Mouse (Mus musculus): ENCODE results near the gene Pcgf1. TPM values are rescaled to one million over a fixed set of nuclear protein-coding genes. Genes with fewer than 3 reads are reported as not detected.

Gene Pcgf1
- 18.8 and 20.7 TPM in 2 replicates for polyA plus RNA-seq (2012; rRNA removed)

DNA sequence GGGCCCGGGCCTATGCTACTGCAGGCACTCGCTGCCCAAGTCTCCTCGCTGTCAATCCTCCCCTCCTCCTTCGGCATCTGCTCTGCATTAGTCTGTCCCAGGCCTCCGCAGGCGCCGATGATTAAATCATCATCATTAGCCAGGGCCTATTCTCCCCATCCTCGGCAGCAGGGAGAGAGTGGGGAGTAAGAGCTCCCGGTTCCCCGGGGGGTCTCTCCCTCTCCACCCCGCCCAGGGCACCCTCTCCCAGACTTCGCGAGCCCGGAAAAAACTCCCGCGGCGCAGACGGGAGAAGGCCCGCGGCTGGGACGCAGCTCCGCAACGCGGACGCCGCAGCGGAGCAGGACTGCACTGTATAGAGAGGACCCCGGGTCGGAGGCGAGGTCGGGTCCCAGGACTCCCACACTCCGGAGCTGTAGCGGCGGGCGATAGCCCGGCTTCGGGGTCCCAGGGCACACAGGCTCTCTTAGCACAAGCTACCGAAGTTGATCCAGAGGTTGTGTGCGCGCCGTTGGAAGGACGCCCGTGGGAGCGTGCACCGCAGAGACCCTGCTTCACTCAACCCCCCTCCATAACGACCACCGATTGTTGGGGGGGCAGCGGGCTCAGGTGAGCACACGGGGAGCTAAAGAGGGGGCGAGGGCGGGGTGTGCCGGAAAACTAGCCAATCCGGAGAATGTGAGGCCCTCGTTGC is at the start of gene Pcgf1:
Gene Pcgf1, plus strand, starts transcription at position 240 of the 694 bp plus-strand sequence.

DNA sequence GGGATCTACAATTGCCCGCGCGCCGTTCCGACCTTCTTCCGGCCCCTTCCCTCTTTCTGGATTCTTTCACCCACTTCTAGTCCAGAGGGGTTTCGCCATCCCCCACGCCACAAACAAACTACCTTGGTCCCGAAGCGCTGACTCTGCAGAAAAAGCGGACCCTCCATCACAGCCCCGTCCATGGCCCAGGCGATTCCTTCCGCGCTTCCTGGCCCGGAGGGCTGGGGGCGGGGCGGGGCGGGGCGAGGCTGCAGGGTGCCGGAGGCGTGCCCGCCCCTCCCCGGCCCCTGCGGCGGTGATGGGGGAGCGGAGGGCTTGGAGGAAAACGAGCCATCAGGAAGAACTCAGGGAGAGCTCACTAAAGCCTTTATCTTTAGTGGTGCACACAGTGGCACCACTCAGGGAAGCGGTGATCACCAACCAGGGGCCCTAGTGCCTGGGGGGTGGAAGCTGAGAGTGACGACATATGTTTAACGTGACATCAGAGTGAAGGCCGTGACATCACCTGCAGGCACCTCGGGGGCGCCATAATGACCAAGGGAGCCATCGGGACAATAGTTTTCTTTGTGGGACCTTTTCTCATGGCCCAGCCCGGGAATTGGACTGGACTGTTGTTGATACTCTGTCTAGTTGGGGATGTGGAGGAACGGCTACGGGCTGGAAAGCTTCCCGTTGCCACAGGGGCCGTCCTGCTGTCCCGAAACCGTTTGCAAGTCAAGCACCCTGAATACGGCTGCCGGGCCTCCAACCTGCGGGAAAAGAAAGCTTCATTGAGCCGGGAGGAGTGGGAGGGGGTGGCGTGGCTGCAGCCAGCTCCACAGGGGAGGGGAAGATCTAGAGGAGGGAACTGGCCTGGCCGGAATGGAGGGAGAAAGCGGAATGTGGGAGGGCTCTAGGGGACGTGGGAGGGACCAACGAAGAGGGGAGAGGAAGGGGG is 44.2 kb upstream of the Pcgf1 start, which contains the start of the genes Dok1 and Loxl3:
Gene Dok1, minus strand, starts transcription at position 223 of the 937 bp plus-strand sequence.
Gene Loxl3, plus strand, starts transcription at position 925 of the 937 bp plus-strand sequence.

GRCm38 (mm10) chr6:83054074-83054851 is 23.4 kb upstream of the Pcgf1 start, which contains the start of gene Aup1:
Gene Aup1, plus strand, starts transcription at chr6:83054521.

GRCm38 (mm10) chr6:83054871-83055431 is 22.7 kb upstream of the Pcgf1 start, which contains the start of gene Htra2:
Gene Htra2, minus strand, starts transcription at chr6:83055273.

DNA sequence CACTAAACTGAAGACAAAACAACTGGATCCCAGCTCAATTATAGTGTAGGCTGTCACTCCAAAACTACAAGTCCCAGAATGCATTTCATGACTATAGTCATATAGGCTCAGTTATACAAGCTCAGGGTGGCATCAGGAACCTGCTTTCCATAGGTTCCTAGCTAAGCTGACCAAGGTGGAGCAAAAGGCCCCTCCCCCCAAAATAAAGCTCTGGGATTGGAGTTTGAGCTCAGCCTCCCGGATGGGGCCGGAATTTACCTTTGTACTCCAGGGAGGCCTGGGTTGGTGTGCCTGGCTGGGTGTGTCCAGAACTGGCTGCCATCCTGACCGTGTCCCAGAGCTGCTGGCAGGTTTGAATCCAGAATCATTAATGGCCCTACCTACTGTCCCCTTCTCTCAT is 19.9 kb upstream of the Pcgf1 start, which contains the start of gene Dqx1:
Gene Dqx1, plus strand, starts transcription at position 55 of the 400 bp plus-strand sequence.

DNA sequence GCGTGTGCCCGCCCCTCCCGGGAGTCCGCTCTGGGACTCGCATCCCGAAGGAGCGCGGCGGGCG is 7.6 kb upstream of the Pcgf1 start, which contains the start of gene Tlx2:
Gene Tlx2, minus strand, starts transcription at position 47 of the 64 bp plus-strand sequence.

GRCm38 (mm10) chr6:83086121-83087035 is 8.7 kb downstream of the Pcgf1 start, which contains the start of gene Lbx2:
Gene Lbx2, plus strand, starts transcription at chr6:83086367.

GRCm38 (mm10) chr6:83101316-83101687 is 23.6 kb downstream of the Pcgf1 start, which contains the start of the genes Ccdc142 and Gm42688:
Gene Ccdc142, plus strand, starts transcription at chr6:83101601.
Gene Gm42688, plus strand, starts transcription at chr6:83101617.

DNA sequence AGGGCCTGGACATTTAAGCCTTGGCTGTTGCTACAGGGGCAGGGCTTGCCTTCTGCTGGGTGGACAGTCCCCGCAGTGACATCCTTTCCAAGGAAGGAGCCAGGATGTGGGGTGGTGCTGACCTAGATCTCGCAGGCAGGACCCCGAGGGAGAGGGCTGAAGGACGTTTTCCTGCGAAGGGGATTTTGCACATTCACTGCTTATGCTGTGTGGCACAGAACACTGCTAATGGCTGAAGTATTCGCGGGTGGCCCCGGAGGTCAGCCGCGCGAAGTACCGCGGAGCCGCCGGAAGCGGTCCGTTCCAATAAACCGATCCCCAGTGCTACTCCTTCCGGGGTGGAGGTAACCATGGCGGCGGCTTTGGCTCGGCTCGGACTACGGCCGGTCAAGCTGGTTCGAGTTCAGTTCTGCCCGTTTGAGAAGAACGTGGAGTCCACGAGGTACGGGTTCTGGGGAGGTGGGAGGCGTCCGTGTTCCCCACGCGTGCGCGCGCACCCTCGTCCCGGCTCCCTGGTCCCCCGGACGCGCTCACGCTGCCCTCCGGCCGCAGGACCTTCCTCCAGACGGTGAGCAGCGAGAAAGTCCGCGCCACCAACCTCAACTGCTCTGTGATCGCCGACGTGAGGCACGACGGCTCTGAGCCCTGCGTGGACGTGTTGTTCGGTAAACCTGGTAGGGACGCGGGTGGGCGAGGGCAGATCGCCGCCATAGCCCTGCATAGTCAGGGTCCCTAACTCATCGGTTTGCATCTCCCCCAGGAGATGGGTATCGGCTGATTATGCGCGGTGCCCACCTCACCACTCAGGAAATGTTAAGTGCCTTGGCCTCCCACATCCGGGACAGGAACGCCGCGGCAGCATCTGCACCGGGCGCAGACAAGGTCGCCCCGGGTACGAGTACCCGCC is 31.3 kb downstream of the Pcgf1 start, which contains the start of gene Mrpl53:
Gene Mrpl53, plus strand, starts transcription at position 279 of the 907 bp plus-strand sequence.

DNA sequence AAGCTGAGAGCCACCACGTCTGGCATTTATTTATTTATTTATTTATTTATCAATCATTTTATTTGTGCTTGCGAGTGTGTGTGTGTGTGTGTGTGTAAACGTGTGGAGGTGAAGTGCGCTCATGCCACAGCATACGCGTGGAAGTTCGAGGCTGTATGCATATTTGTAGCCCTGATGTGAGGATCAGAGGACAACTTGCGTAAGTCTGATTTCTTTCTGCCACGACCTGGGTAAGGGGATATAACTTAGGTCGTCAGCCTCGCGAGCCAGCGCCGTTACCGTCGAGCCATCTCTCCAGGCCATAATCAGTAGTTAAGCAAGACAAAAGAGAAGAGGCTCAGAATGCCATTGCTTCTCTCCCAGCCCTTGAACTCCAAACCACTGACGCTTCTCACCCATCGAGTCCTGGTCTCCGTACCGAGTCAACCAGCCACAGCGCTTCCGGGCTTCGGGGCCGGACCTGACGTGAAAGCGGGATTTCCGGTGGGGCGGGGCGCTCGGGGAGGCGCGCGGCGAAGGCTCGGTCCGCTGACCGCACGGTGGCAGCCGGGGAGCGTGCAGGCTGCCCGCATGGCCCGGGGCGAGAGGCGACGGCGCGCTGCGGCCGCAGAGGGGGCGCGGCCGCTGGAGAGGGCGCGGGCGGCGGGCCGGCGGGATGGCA is 37.5 kb downstream of the Pcgf1 start, which contains the start of gene Mogs:
Gene Mogs, plus strand, starts transcription at position 486 of the 661 bp plus-strand sequence.

GRCm38 (mm10) chr6:83120930-83121862 is 43.5 kb downstream of the Pcgf1 start, which contains the start of gene Wbp1:
Gene Wbp1, minus strand, starts transcription at chr6:83121559.

GRCm38 (mm10) chr6:83125331-83125730 is 47.7 kb downstream of the Pcgf1 start, which contains the start of gene Ino80b:
Gene Ino80b, minus strand, starts transcription at chr6:83125431.

Other genes with a start within 250 kb of the Pcgf1 start
- 0.02 and 0.05 TPM in 2 replicates for gene Sema4f, start 138.1 kb upstream of the Pcgf1 start, polyA plus RNA-seq (2012; rRNA removed)
- gene M1ap, start 131.0 kb upstream of the Pcgf1 start, polyA plus RNA-seq (2012; rRNA removed): 7.5 and 8.6 TPM in 2 replicates
- 13.6 and 15.5 TPM in 2 replicates for gene Dok1, start 44.4 kb upstream of the Pcgf1 start, polyA plus RNA-seq (2012; rRNA removed)
- gene Loxl3, start 43.7 kb upstream of the Pcgf1 start, polyA plus RNA-seq (2012; rRNA removed): 1.2 and 1.5 TPM in 2 replicates
- 147 and 167 TPM in 2 replicates for gene Aup1, start 23.3 kb upstream of the Pcgf1 start, polyA plus RNA-seq (2012; rRNA removed)
- 71.6 and 81.9 TPM in 2 replicates for gene Htra2, start 22.6 kb upstream of the Pcgf1 start, polyA plus RNA-seq (2012; rRNA removed)
- 6.2 and 8.0 TPM in 2 replicates for gene Dqx1, start 20.0 kb upstream of the Pcgf1 start, polyA plus RNA-seq (2012; rRNA removed)
- not detected in 2 replicates for gene Tlx2, start 7.6 kb upstream of the Pcgf1 start, polyA plus RNA-seq (2012; rRNA removed)
- gene Lbx2, start 8.5 kb downstream of the Pcgf1 start, polyA plus RNA-seq (2012; rRNA removed): 0.18 and 0.19 TPM in 2 replicates
- 1.0 and 1.1 TPM in 2 replicates for gene Ccdc142, start 23.7 kb downstream of the Pcgf1 start, polyA plus RNA-seq (2012; rRNA removed)
- 2.1 TPM in 2 replicates for gene Gm42688, start 23.7 kb downstream of the Pcgf1 start, polyA plus RNA-seq (2012; rRNA removed)
- gene Mrpl53, start 31.2 kb downstream of the Pcgf1 start, polyA plus RNA-seq (2012; rRNA removed): 55.1 and 55.3 TPM in 2 replicates
- gene Mogs, start 37.6 kb downstream of the Pcgf1 start, polyA plus RNA-seq (2012; rRNA removed): 32.2 and 34.8 TPM in 2 replicates
- 23.2 and 27.5 TPM in 2 replicates for gene Wbp1, start 43.7 kb downstream of the Pcgf1 start, polyA plus RNA-seq (2012; rRNA removed)
- gene Ino80b, start 47.6 kb downstream of the Pcgf1 start, polyA plus RNA-seq (2012; rRNA removed): 11.3 and 11.9 TPM in 2 replicates
- 9.4 and 10.2 TPM in 2 replicates for gene Rtkn, start 57.6 kb downstream of the Pcgf1 start, polyA plus RNA-seq (2012; rRNA removed)
- gene Wdr54, start 78.5 kb downstream of the Pcgf1 start, polyA plus RNA-seq (2012; rRNA removed): 0.29 and 0.36 TPM in 2 replicates
- 0.01 and 0.02 TPM in 2 replicates for gene 1700003E16Rik, start 78.5 kb downstream of the Pcgf1 start, polyA plus RNA-seq (2012; rRNA removed)
- gene Dctn1, start 88.1 kb downstream of the Pcgf1 start, polyA plus RNA-seq (2012; rRNA removed): 20.0 and 20.7 TPM in 2 replicates
- 1.2 and 1.3 TPM in 2 replicates for gene Slc4a5, start 142.0 kb downstream of the Pcgf1 start, polyA plus RNA-seq (2012; rRNA removed)
- 47.3 and 52.6 TPM in 2 replicates for gene Mthfd2, start 248.0 kb downstream of the Pcgf1 start, polyA plus RNA-seq (2012; rRNA removed)
- gene Mob1a, start 248.1 kb downstream of the Pcgf1 start, polyA plus RNA-seq (2012; rRNA removed): 25.8 and 32.2 TPM in 2 replicates

Measured in liver, embryonic 14 days (tissue).